Mouse (Mus musculus): ENCODE measurements around the gene Lyg1. TPM values are rescaled to one million over a fixed set of nuclear protein-coding genes. Genes with fewer than 3 reads are reported as not detected.

Lyg1 gene
- polyA plus RNA-seq (2015; fragmentation: Nextera tagmentation; extraction: Ambion mirVana), result not detected in 2 replicates

- Histone ChIP-seq H3K4me3 (replicated peaks) (no peak within 1 kb of the TSS), H3K9ac (replicated peaks) (no peak within 1 kb of the TSS), H3K4me2 (replicated peaks) (no peak within 1 kb of the TSS), H3K36me3 (no peaks in the 10 kb centered on the region), H3K4me1 (replicated peaks) (0 out of 2 replicates have a peak, but pooled peaks cover 6% of the 10 kb centered on the region), H3K9me3 (0 out of 2 replicates have a peak, but pooled peaks cover 3% of the 10 kb centered on the region), H3K27ac (no peak within 1 kb of the TSS), H3K27me3 (no peaks in the 10 kb centered on the region)
- ATAC-seq, result no peak
- 90% methylated on average over 5 of the region's 5 CpGs for whole genome bisulfite sequencing
Measured at GRCm38 (mm10) chr1:37957659-37958058, at the start of gene Lyg1. Gene Lyg1, minus strand, starts transcription at chr1:37957759.

GRCm38 (mm10) chr1:38006741-38007140 is 49.2 kb upstream of the Lyg1 start:
- ATAC-seq, result no peak
- 83% methylated on average over 3 of the region's 3 CpGs for WGBS

GRCm38 (mm10) chr1:38003046-38003445 is 45.5 kb upstream of the Lyg1 start:
- no peaks in the 10 kb centered on the region for H3K36me3 ChIP-seq
- ATAC-seq, result no peak

More at GRCm38 (mm10) chr1:38006741-38007140, 49.2 kb upstream of the Lyg1 start:
- Histone ChIP-seq H3K36me3 (no peaks in the 10 kb centered on the region), H3K4me2 (replicated peaks) (no peak overlapping the region), H3K27me3 (no peaks in the 10 kb centered on the region), H3K4me1 (replicated peaks) (no peaks in the 10 kb centered on the region), H3K4me3 (replicated peaks) (no peak overlapping the region), H3K9ac (replicated peaks) (no peak overlapping the region), H3K27ac (no peak overlapping the region), H3K9me3 (no peaks in the 10 kb centered on the region)

GRCm38 (mm10) chr1:38001956-38002355 is 44.4 kb upstream of the Lyg1 start:
- 95% methylated on average over 9 of the region's 9 CpGs for whole genome bisulfite sequencing
- no peak for ATAC-seq
- Histone ChIP-seq H3K4me1 (replicated peaks) (peaks cover 14% of the 10 kb centered on the region), H3K4me3 (replicated peaks) (no peak overlapping the region), H3K36me3 (no peaks in the 10 kb centered on the region), H3K4me2 (replicated peaks) (no peak overlapping the region), H3K9me3 (no peaks in the 10 kb centered on the region), H3K27me3 (no peaks in the 10 kb centered on the region), H3K27ac (no peak overlapping the region), H3K9ac (replicated peaks) (no peak overlapping the region)

More at GRCm38 (mm10) chr1:38003046-38003445, 45.5 kb upstream of the Lyg1 start:
- Histone ChIP-seq H3K27me3 (no peaks in the 10 kb centered on the region), H3K27ac (no peak overlapping the region), H3K9ac (replicated peaks) (no peak overlapping the region), H3K4me3 (replicated peaks) (no peak overlapping the region), H3K4me2 (replicated peaks) (no peak overlapping the region), H3K9me3 (no peaks in the 10 kb centered on the region), H3K4me1 (replicated peaks) (peaks cover 14% of the 10 kb centered on the region)
- WGBS, result 91% methylated on average over 3 of the region's 3 CpGs

GRCm38 (mm10) chr1:38000844-38001243 is 43.3 kb upstream of the Lyg1 start:
- Histone ChIP-seq H3K4me3 (replicated peaks) (no peak overlapping the region), H3K27ac (no peak overlapping the region), H3K36me3 (no peaks in the 10 kb centered on the region), H3K27me3 (no peaks in the 10 kb centered on the region), H3K9me3 (no peaks in the 10 kb centered on the region), H3K4me1 (replicated peaks) (peaks cover 21% of the 10 kb centered on the region), H3K9ac (replicated peaks) (no peak overlapping the region), H3K4me2 (replicated peaks) (no peak overlapping the region)
- WGBS, result 95% methylated on average over 8 of the region's 8 CpGs
- ATAC-seq, result no peak

- WGBS, result 89% methylated on average over 3 of the region's 3 CpGs
- H3K9ac ChIP-seq (replicated peaks), result no peak overlapping the region
Measured at GRCm38 (mm10) chr1:37999552-37999951, 42.0 kb upstream of the Lyg1 start.

GRCm38 (mm10) chr1:37998371-37999199 is 41.0 kb upstream of the Lyg1 start:
- peak overlapping the region; percentile 93 for H3K27ac ChIP-seq
- H3K27me3 ChIP-seq, result no peaks in the 10 kb centered on the region
- H3K4me2 ChIP-seq (replicated peaks), result peak overlapping the region; percentile 85
- WGBS, result 3% methylated on average over 37 of the region's 47 CpGs
- peak; percentile 38 for ATAC-seq
- H3K9ac ChIP-seq (replicated peaks), result peak overlapping the region; percentile 97
- peak overlapping the region; percentile 95 for H3K4me3 ChIP-seq (replicated peaks)
- H3K4me1 ChIP-seq (replicated peaks), result peaks cover 21% of the 10 kb centered on the region
- H3K36me3 ChIP-seq, result peaks cover 20% of the 10 kb centered on the region
- H3K9me3 ChIP-seq, result no peaks in the 10 kb centered on the region

More at GRCm38 (mm10) chr1:37999552-37999951, 42.0 kb upstream of the Lyg1 start:
- Histone ChIP-seq H3K27me3 (no peaks in the 10 kb centered on the region), H3K36me3 (peaks cover 11% of the 10 kb centered on the region), H3K4me2 (replicated peaks) (peak overlapping the region; percentile 85), H3K4me1 (replicated peaks) (peaks cover 21% of the 10 kb centered on the region), H3K4me3 (replicated peaks) (no peak overlapping the region), H3K27ac (no peak overlapping the region), H3K9me3 (no peaks in the 10 kb centered on the region)
- ATAC-seq, result no peak

GRCm38 (mm10) chr1:37997867-37998266 is 40.3 kb upstream of the Lyg1 start, which contains the start of the genes Txndc9 and Eif5b:
Gene Txndc9, minus strand, starts transcription at chr1:37997893.
Gene Eif5b, plus strand, starts transcription at chr1:37998010.
- Histone ChIP-seq H3K27me3 (no peaks in the 10 kb centered on the region), H3K4me2 (replicated peaks) (peak within 1 kb of the TSS; percentile 85), H3K27ac (peak within 1 kb of the TSS; percentile 93), H3K4me3 (replicated peaks) (peak within 1 kb of the TSS; percentile 95), H3K9ac (replicated peaks) (peak within 1 kb of the TSS; percentile 97), H3K36me3 (peaks cover 27% of the 10 kb centered on the region), H3K9me3 (no peaks in the 10 kb centered on the region), H3K4me1 (replicated peaks) (peaks cover 21% of the 10 kb centered on the region)
- peak; percentile 94 for ATAC-seq
- WGBS, result under 1% methylated on average over 49 of the region's 50 CpGs

GRCm38 (mm10) chr1:37996877-37997484 is 39.4 kb upstream of the Lyg1 start:
- ATAC-seq, result peak; percentile 97
- Histone ChIP-seq H3K4me1 (replicated peaks) (peaks cover 21% of the 10 kb centered on the region), H3K36me3 (peaks cover 35% of the 10 kb centered on the region), H3K27ac (peak overlapping the region; percentile 93), H3K4me2 (replicated peaks) (peak overlapping the region; percentile 85), H3K27me3 (no peaks in the 10 kb centered on the region), H3K9me3 (no peaks in the 10 kb centered on the region), H3K4me3 (replicated peaks) (peak overlapping the region; percentile 95), H3K9ac (replicated peaks) (peak overlapping the region; percentile 97)
- WGBS, result under 1% methylated on average over 42 of the region's 42 CpGs

GRCm38 (mm10) chr1:37996226-37996625 is 38.7 kb upstream of the Lyg1 start:
- no peaks in the 10 kb centered on the region for H3K9me3 ChIP-seq
- H3K27ac ChIP-seq, result 0 out of 2 replicates have a peak overlapping the region, but pooled peaks have one; percentile 93
- peaks cover 21% of the 10 kb centered on the region for H3K4me1 ChIP-seq (replicated peaks)
- peaks cover 41% of the 10 kb centered on the region for H3K36me3 ChIP-seq
- WGBS, result 55% methylated on average over 3 of the region's 3 CpGs
- peak overlapping the region; percentile 95 for H3K4me3 ChIP-seq (replicated peaks)
- no peak for ATAC-seq
- peak overlapping the region; percentile 83 for H3K4me2 ChIP-seq (replicated peaks)
- peak overlapping the region; percentile 80 for H3K9ac ChIP-seq (replicated peaks)
- H3K27me3 ChIP-seq, result no peaks in the 10 kb centered on the region

GRCm38 (mm10) chr1:37987856-37988255 is 30.3 kb upstream of the Lyg1 start:
- no peaks in the 10 kb centered on the region for H3K4me1 ChIP-seq (replicated peaks)
- no peaks in the 10 kb centered on the region for H3K27me3 ChIP-seq
- H3K36me3 ChIP-seq, result peaks cover 64% of the 10 kb centered on the region
- H3K4me2 ChIP-seq (replicated peaks), result no peak overlapping the region
- H3K9ac ChIP-seq (replicated peaks), result no peak overlapping the region
- H3K27ac ChIP-seq, result no peak overlapping the region
- ATAC-seq, result no peak
- no peaks in the 10 kb centered on the region for H3K9me3 ChIP-seq
- WGBS, result 98% methylated on average over 5 of the region's 5 CpGs
- no peak overlapping the region for H3K4me3 ChIP-seq (replicated peaks)

- 85% methylated on average over 9 of the region's 9 CpGs for WGBS
- peaks cover 47% of the 10 kb centered on the region for H3K36me3 ChIP-seq
- no peak overlapping the region for H3K4me3 ChIP-seq (replicated peaks)
- H3K9me3 ChIP-seq, result no peaks in the 10 kb centered on the region
- H3K27ac ChIP-seq, result no peak overlapping the region
- no peaks in the 10 kb centered on the region for H3K27me3 ChIP-seq
- no peak overlapping the region for H3K4me2 ChIP-seq (replicated peaks)
- ATAC-seq, result 0 out of 2 replicates have a peak, but pooled peaks have one; percentile 48
- no peak overlapping the region for H3K9ac ChIP-seq (replicated peaks)
- no peaks in the 10 kb centered on the region for H3K4me1 ChIP-seq (replicated peaks)
Measured at GRCm38 (mm10) chr1:37985764-37986323, 28.3 kb upstream of the Lyg1 start.
